In the genomic region with DNA sequence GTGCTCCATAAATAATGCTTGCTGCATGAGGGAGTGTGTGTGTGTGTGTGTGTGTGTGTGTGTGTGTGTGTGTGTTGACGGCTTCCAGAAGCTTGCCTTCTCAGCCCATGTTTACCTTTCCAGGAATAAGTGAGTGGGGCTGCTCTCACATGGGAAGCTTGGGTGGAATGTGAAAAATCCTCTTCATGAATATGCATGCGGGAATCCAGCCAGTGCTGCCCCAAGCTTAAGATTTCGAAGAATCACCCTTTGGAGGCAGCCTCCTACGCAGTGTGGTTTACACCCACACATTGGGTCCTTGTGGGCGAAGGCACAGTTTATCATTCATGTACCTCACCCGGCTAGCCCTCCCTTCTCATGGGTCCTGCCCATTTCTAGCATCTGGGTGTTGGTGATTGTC, we compare ENCODE assay signal across 12 mouse cellular contexts. TPM values are rescaled to one million over a fixed set of nuclear protein-coding genes. Genes with fewer than 3 reads are reported as not detected.
DNase-seq lines count a peak whose midpoint lies in the region; ATAC-seq and TF ChIP-seq lines count a peak whose summit lies in the region.
"Had no signal": no experiment of that assay in that cellular context is flagged by ENCODE, and none has a peak within 500 bp of the region (broad histone marks: within the 10 kb centered on the region; RNA-seq: fewer than 3 reads in every experiment).

No protein-coding gene starts in this region.

- peak; percentile 32 for DNase-seq in embryonic facial prominence, embryonic 14.5 days (ENCODE audit: low spot score)
- DNase-seq in embryonic facial prominence, embryonic 10.5 days (ENCODE audit: low spot score): no peak
- DNase-seq in lung, postnatal 0 days (ENCODE audit: low spot score): peak; percentile 68
- no peak for DNase-seq in lung, postnatal 14 days
- DNase-seq in kidney, postnatal 10 days: peak; percentile 67
- DNase-seq in right cerebral cortex, postnatal 14 days: peak; percentile 42
- DNase-seq in retina, embryonic 14.5 days (ENCODE audit: low spot score): no peak
- DNase-seq: cerebellum, postnatal 14 days; heart, adult 11 months; heart, postnatal 36 days had no signal

- H3K4me1 ChIP-seq in embryonic facial prominence, embryonic 14.5 days (ENCODE audit: control insufficient read depth, insufficient read depth, low read length): no peaks in the 10 kb centered on the region
- peaks cover 9% of the 10 kb centered on the region for H3K4me1 ChIP-seq in embryonic facial prominence, embryonic 10.5 days
- peaks cover 13% of the 10 kb centered on the region; the same call in 1 of the 2 replicates for H3K4me1 ChIP-seq in lung, postnatal 0 days (ENCODE audit: insufficient read depth, low read depth, low read length)
- H3K4me1 ChIP-seq in intestine, postnatal 0 days (replicated peaks; ENCODE audit: control insufficient read depth, insufficient read depth, low read length): no peaks in the 10 kb centered on the region

- no peaks in the 10 kb centered on the region for H3K9me3 ChIP-seq in embryonic facial prominence, embryonic 14.5 days (ENCODE audit: control insufficient read depth, low read length)
- H3K9me3 ChIP-seq in embryonic facial prominence, embryonic 10.5 days: no peaks in the 10 kb centered on the region
- no peaks in the 10 kb centered on the region for H3K9me3 ChIP-seq in lung, postnatal 0 days (ENCODE audit: low read length)
- no peaks in the 10 kb centered on the region for H3K9me3 ChIP-seq in intestine, postnatal 0 days (ENCODE audit: control insufficient read depth)
- H3K9me3 ChIP-seq: intestine, embryonic 15.5 days had no signal

- WGBS in embryonic facial prominence, embryonic 14.5 days: 66% methylated on average over 6 of the region's 6 CpGs
- 88% methylated on average over 6 of the region's 6 CpGs for WGBS in embryonic facial prominence, embryonic 10.5 days
- 52% methylated on average over 6 of the region's 6 CpGs for WGBS in lung, postnatal 0 days
- WGBS in intestine, postnatal 0 days: 63% methylated on average over 6 of the region's 6 CpGs

- no peaks in the 10 kb centered on the region for H3K36me3 ChIP-seq in embryonic facial prominence, embryonic 14.5 days (ENCODE audit: control insufficient read depth, insufficient read depth, low read length)
- no peaks in the 10 kb centered on the region for H3K36me3 ChIP-seq in embryonic facial prominence, embryonic 10.5 days (replicated peaks)
- H3K36me3 ChIP-seq in lung, postnatal 0 days (ENCODE audit: insufficient read depth, low read length): no peaks in the 10 kb centered on the region
- H3K36me3 ChIP-seq in intestine, postnatal 0 days (ENCODE audit: control insufficient read depth, insufficient read depth): no peaks in the 10 kb centered on the region
- H3K36me3 ChIP-seq: intestine, embryonic 15.5 days had no signal

- H3K9ac ChIP-seq in embryonic facial prominence, embryonic 14.5 days (ENCODE audit: low read depth, low read length): no peak overlapping the region
- H3K9ac ChIP-seq in lung, postnatal 0 days (replicated peaks; ENCODE audit: low read depth): no peak overlapping the region
- no peak overlapping the region for H3K9ac ChIP-seq in intestine, postnatal 0 days (ENCODE audit: low read depth, low read length)
- H3K9ac ChIP-seq: intestine, embryonic 15.5 days had no signal

- no peak overlapping the region for H3K27ac ChIP-seq in embryonic facial prominence, embryonic 14.5 days (replicated peaks; ENCODE audit: low read depth, low read length)
- no peak overlapping the region for H3K27ac ChIP-seq in embryonic facial prominence, embryonic 10.5 days (replicated peaks)
- no peak overlapping the region for H3K27ac ChIP-seq in lung, postnatal 0 days (ENCODE audit: low read length)
- no peak overlapping the region for H3K27ac ChIP-seq in intestine, postnatal 0 days (ENCODE audit: low read depth, low read length)
- H3K27ac ChIP-seq: intestine, embryonic 15.5 days had no signal

- no peak overlapping the region for H3K4me3 ChIP-seq in embryonic facial prominence, embryonic 14.5 days (ENCODE audit: low read depth, low read length)
- no peak overlapping the region for H3K4me3 ChIP-seq in embryonic facial prominence, embryonic 10.5 days
- H3K4me3 ChIP-seq in lung, postnatal 0 days (ENCODE audit: low read depth, low read length): no peak overlapping the region
- no peak overlapping the region for H3K4me3 ChIP-seq in intestine, postnatal 0 days (ENCODE audit: low read depth, low read length)
- H3K4me3 ChIP-seq: intestine, embryonic 15.5 days had no signal

- TF ChIP-seq EP300 in lung, postnatal 0 days (IDR thresholded peaks at IDR 0.05): peak; percentile 81

- ATAC-seq in embryonic facial prominence, embryonic 14.5 days (ENCODE audit: low read depth): no peak
- ATAC-seq in lung, postnatal 0 days: peak; percentile 77
- no peak for ATAC-seq in intestine, postnatal 0 days
- ATAC-seq: intestine, embryonic 15.5 days had no signal

- H3K4me2 ChIP-seq in embryonic facial prominence, embryonic 14.5 days (ENCODE audit: low read depth, low read length): no peak overlapping the region
- no peak overlapping the region for H3K4me2 ChIP-seq in lung, postnatal 0 days (replicated peaks; ENCODE audit: low read depth, low read length)
- no peak overlapping the region for H3K4me2 ChIP-seq in intestine, postnatal 0 days (replicated peaks; ENCODE audit: low read depth)
- H3K4me2 ChIP-seq: intestine, embryonic 15.5 days had no signal

- TF ChIP-seq CTCF in lung, postnatal 0 days (IDR thresholded peaks at IDR 0.05): no peak
- no peak for TF ChIP-seq CTCF in intestine, postnatal 0 days (IDR thresholded peaks at IDR 0.05; ENCODE audit: low read depth)

- H3K27me3 ChIP-seq in embryonic facial prominence, embryonic 14.5 days (replicated peaks; ENCODE audit: control insufficient read depth, insufficient read depth, low read length): no peaks in the 10 kb centered on the region
- H3K27me3 ChIP-seq in embryonic facial prominence, embryonic 10.5 days (replicated peaks; ENCODE audit: low read depth, poor library complexity, severe bottlenecking): no peaks in the 10 kb centered on the region
- no peaks in the 10 kb centered on the region for H3K27me3 ChIP-seq in lung, postnatal 0 days (replicated peaks; ENCODE audit: insufficient read depth, low read length)
- H3K27me3 ChIP-seq in intestine, postnatal 0 days (replicated peaks; ENCODE audit: control insufficient read depth, insufficient read depth, low read length): no peaks in the 10 kb centered on the region
- H3K27me3 ChIP-seq: intestine, embryonic 15.5 days had no signal

RNA-seq across cellular contexts. Expression of a gene that starts 18.0 kb away (rescaled TPM):
- polyA plus RNA-seq in embryonic facial prominence, embryonic 14.5 days (2014; fragmentation: Nextera tagmentation; extraction: Ambion mirVana): 31.2 and 31.6 TPM in 2 replicates
- polyA plus RNA-seq in embryonic facial prominence, embryonic 10.5 days (2016; fragmentation: Nextera tagmentation; extraction: Ambion mirVana): 6.7 and 8.1 TPM in 2 replicates
- polyA plus RNA-seq in lung, postnatal 0 days (2015; fragmentation: Nextera tagmentation; extraction: Ambion mirVana): 4.9 and 6.0 TPM in 2 replicates
- 13.0 and 13.1 TPM in 2 replicates for polyA plus RNA-seq in intestine, postnatal 0 days (2015; fragmentation: Nextera tagmentation; extraction: Ambion mirVana)

Comparison
In these comparisons a context has a peak if more than half of its experiments do, and no peak if none do; other contexts are left out.
1. DNase-seq: peak in embryonic facial prominence, embryonic 14.5 days (single experiment), lung, postnatal 0 days (single experiment), kidney, postnatal 10 days (single experiment) and right cerebral cortex, postnatal 14 days (single experiment); none in embryonic facial prominence, embryonic 10.5 days (single experiment), lung, postnatal 14 days (single experiment) and retina, embryonic 14.5 days (single experiment).